Mouse (Mus musculus) right cerebral cortex, postnatal 25 days (tissue): ENCODE results near the gene Nipal3.

Source experiments
- DNase-seq: peaks from one replicate; pipeline ENCODE4 v3.0.0; 2022

The Nipal3 gene

GRCm38 (mm10) chr4:135433086-135433442 is 61.8 kb downstream of the Nipal3 start:
- no peak for DNase-seq

GRCm38 (mm10) chr4:135429990-135430760 is 64.7 kb downstream of the Nipal3 start:
- DNase-seq: no peak

DNA sequence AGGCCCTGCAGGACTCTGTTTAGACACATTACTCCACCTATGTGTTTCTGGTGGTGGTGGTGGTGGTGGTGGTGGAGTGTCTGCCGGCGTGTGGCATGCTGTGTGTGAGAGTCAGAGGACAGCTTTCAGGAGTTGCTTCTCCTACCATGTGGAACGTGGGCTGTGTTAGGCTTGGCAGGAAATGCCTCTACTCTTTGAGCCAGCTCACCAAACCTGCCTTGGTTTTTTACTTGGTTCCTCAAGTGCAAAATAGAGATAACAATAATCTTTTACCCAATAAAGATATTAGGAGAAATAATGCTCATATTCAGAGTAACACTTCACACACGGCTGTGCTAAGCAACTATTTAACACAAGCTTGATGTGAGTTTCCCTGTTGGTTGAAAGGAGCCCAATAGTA is 65.5 kb downstream of the Nipal3 start:
- no peak for DNase-seq

- DNase-seq: no peak
These were observed 68.3 kb downstream of the Nipal3 start for GRCm38 (mm10) chr4:135426587-135426986.

GRCm38 (mm10) chr4:135425625-135426024 is 69.2 kb downstream of the Nipal3 start:
- peak; percentile 71 for DNase-seq

GRCm38 (mm10) chr4:135420961-135421360 is 73.9 kb downstream of the Nipal3 start:
- no peak for DNase-seq

GRCm38 (mm10) chr4:135420416-135420815 is 74.4 kb downstream of the Nipal3 start:
- DNase-seq: no peak

GRCm38 (mm10) chr4:135419996-135420395 is 74.8 kb downstream of the Nipal3 start:
- DNase-seq: no peak

- no peak for DNase-seq
These were observed 78.5 kb downstream of the Nipal3 start for GRCm38 (mm10) chr4:135416367-135416766.

DNA sequence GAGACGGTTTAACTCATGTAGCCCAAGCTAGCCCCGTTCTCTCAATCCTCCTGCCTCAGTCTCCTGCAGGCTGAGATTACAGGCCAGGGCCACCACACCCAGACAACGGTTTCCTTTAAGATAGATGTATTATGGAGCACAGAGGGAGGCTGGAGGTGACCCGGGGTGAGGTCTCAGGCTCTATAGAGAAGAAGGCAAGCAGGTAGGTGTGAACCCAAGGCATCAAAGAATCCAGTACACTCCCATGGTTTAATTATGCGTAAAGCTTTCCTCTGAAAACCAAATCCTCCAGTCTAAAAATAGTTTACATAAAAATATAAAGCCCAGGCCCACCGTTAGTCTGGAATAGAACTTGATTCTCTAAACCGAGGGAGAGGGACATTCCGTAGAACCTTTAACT is 81.3 kb downstream of the Nipal3 start:
- DNase-seq: no peak

GRCm38 (mm10) chr4:135411633-135412032 is 83.2 kb downstream of the Nipal3 start:
- peak; percentile 30 for DNase-seq

- no peak for DNase-seq
These were observed 88.7 kb downstream of the Nipal3 start for GRCm38 (mm10) chr4:135406180-135406579.

DNA sequence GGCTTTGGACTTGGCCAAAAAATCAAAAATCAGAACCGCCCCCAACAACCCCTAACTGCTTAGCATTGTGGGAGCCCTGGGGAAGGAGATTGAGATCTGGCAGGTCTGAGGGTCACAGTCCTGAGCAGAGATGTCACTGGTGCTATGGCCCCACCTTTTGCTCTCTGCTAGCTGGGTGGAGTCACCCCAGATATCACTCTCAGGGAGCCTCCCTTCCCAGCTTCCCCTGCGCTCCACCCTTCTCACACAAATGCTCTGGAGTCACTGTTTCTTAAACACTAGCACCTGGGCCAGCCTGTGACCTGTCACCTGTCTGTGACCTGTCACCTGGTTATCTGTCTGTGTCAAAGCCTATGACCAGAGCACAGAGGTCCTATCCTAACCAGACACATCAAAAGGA is 89.9 kb downstream of the Nipal3 start:
- DNase-seq: no peak

- DNase-seq: no peak
These were observed 90.8 kb downstream of the Nipal3 start for GRCm38 (mm10) chr4:135404048-135404447.

GRCm38 (mm10) chr4:135401881-135402280 is 93.0 kb downstream of the Nipal3 start:
- DNase-seq: no peak

DNA sequence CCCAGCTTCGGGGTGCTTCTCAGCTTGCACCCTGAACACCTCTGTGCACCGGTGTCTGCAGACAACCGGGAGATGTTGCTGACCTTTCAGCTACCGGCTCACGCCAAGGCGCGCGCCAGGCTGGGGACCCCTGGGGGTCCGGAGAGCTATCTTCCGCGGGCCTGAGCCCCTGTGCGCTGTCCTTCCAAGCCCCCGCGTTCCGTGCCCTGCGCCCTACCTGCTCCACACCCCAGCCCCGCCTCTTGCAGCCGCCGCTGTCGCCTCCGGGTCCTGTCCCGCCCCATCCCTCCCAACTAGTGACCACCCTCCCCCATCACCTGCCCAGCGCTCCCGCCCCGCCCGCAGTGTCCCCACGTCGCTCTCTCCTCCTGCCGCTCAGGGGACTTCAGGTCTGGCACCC is 96.8 kb downstream of the Nipal3 start, which contains the start of gene Ncmap:
TSS of gene Ncmap (minus strand) at position 237 of the 400 bp plus-strand sequence.
- no peak for DNase-seq

DNA sequence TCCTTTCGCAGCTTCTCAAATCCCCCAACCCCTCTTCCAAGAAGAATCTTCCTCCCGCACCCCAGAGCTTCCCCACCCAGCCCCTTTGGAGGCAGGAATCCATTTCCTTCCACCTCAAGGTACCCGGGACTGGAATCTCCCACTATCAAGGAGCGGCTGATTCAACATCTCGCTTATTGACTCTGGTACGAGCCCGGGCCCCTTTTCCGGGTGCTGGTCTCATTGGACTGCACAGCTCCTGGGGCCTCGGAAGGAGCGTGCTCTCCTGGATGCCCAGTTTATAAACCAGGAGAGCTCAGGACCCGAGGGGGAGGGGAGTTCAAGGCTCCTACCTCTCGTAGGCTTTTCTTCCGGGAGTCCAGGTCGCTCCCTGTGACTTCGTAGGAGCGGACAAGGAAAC is 97.3 kb downstream of the Nipal3 start:
- no peak for DNase-seq

DNA sequence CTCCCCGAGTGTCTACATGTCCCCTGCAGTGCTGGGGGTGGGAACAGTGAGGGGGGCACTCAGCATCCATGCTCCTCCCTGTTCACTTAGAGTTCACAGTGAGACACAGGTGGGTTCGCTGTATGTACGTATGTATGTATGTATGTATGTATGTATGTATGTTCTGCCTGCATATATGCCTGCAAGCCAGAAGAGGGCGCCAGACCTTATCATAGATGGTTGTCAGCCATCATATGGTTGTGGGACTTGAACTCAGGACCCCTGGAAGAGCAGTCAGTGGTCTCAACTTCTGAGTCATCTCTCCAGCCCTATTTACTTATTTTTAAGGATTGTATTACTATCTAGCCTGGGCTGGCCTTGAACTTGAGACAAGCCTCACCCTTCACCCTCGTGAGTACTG is 98.5 kb downstream of the Nipal3 start:
- no peak for DNase-seq
